Mouse (Mus musculus) WW6 (cell line): ENCODE results near the gene Kcnma1.

Source experiments
- DNase-seq: peaks from one replicate; pipeline ENCODE4 v3.0.0-alpha.2; 2013; ENCODE audit warnings: low read depth, low spot score

Gene Kcnma1

GRCm38 (mm10) chr14:23305288-23305687 is 709.0 kb downstream of the Kcnma1 start:
- DNase-seq = no peak

DNA sequence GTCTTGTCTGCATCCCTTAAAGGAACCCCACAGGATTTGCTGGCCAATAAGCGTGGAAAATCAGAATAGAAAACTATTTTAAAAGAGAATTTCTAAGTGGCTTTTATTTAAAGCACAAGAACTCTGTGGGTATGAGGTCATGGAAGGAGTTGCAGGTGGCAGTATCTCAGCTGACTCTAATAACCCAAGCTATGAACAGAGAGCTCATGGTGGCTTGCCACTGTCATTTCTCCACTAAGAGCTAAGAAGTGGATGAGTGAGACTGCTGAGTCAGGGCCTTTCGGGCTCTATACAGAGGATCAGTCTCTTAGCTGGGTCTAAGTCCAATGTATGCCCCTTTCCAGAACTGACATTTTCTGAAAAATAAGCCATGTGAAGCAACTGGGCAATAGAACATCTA is 713.8 kb downstream of the Kcnma1 start:
- DNase-seq = no peak

DNA sequence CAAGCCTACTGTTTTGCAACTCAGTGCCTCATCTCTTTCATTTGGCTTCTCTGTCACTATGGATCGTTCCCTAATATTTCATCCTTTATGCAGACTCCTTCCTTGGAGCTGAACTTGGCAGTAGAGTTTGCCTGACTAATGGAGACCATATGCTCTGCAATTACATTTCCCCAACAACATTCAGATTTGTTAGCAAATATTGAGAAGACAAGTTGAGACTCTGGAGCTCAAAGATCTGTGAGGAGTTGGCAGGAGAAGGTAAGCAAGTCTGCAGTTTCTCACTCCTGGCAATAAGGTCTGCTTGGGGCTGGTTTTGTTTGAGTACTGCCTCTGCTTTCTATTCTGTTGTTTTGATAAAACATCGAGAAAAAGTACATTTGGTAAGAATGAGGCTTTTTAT is 723.7 kb downstream of the Kcnma1 start:
- DNase-seq = no peak

- DNase-seq = no peak
Measured at GRCm38 (mm10) chr14:23266554-23267309, 747.6 kb downstream of the Kcnma1 start.

DNA sequence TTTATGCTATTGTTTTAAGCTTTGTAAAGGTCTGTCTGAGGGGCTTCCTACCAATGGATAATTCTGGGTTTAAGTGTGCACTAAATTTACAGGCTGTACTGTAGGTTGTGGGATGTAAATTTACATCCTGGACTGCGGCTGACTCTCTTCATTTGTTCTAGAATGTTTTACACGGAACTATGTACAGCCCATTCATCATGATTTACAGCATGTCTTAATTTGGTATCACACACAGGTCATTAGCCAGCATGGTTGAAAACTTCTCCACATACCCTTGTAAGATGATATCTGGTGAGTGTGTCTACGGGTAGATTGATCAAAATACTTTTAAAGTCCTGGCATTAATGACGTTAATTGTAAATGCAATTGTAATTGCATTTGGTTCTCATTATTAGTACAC is 761.1 kb downstream of the Kcnma1 start:
- no peak for DNase-seq

DNA sequence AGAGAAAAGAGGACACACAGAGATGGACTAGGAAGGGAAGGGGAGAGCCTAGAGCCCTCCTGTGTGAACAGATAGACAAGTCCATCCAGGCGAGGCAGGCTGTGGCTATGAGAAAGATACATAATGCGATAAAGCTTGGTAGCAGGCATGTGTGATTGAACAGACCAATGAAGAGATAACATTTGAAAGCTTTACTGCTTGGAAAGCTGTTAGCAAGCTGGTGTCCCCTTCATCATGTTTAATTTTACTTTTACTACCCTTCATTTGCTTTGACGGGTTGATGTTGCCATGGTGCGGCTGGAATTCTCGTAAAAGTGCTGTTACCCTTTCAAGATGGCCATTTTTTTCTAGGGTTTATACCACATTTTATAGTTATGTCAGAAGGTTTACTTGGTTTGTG is 769.8 kb downstream of the Kcnma1 start:
- no peak for DNase-seq

DNA sequence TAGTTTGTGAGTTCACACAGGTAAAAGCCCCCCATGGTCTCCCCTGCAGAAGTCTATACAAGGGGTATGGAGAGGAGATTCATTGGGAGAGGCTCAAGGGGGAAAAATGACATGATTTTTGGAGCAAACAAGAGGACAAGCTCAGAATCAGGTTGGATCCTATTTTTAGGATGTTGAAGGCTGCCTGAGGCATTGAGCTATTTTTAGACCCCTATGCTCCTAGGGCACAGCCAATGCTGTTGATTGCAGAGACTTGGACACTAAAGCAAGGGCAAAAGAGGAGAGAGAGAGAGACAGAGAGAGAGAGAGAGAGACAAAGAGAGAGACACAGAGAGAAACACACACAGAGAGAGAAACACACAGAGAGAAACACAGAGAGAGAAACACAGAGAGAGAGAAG is 770.4 kb downstream of the Kcnma1 start:
- no peak for DNase-seq
